Mouse (Mus musculus) MEL (cell line): ENCODE results near the gene Ccdc34. TPM values are rescaled to one million over a fixed set of nuclear protein-coding genes. Genes with fewer than 3 reads are reported as not detected.

Experiments used
- DNase-seq: peaks from one replicate; pipeline ENCODE4 v3.0.0; 2011; ENCODE audit warnings: low read depth, low spot score
- H3K27ac ChIP-seq: 2 replicates; pipeline ENCODE4 v1.5.1; 2012; ENCODE audit warnings: low read depth, mild to moderate bottlenecking, control low read depth, low read length, moderate library complexity; ENCODE audit not compliant: control insufficient read depth
- H3K27me3 ChIP-seq, 2 experiments: fragments of 150-350 bp in 1 of 2; sonication (generic) in 1 of 2; 2 replicates each; pipeline ENCODE4 v1.6.1; 2012; ENCODE audit warnings: low read length in 2 of 2, mild to moderate bottlenecking in 2 of 2, improper control_type of control experiment in 1 of 2, moderate library complexity in 1 of 2; ENCODE audit not compliant: insufficient read depth in 2 of 2, control insufficient read depth in 1 of 2
- H3K36me3 ChIP-seq, 2 experiments: 2 replicates each; pipeline ENCODE4 v1.6.1; 2012 to 2014; ENCODE audit warnings: low read length in 2 of 2, improper control_type of control experiment in 1 of 2, inconsistent platforms in 1 of 2, mild to moderate bottlenecking in 1 of 2; ENCODE audit not compliant: insufficient read depth in 2 of 2, control insufficient read depth in 1 of 2
- H3K4me1 ChIP-seq, 2 experiments: fragments of 150-350 bp in 1 of 2; sonication (generic) in 1 of 2; 2 replicates each; pipeline ENCODE4 v1.6.1; 2012; ENCODE audit warnings: low read length in 2 of 2, improper control_type of control experiment in 1 of 2, mild to moderate bottlenecking in 1 of 2; ENCODE audit not compliant: insufficient read depth in 2 of 2, control insufficient read depth in 1 of 2
- H3K4me3 ChIP-seq, 2 experiments: fragments of 150-350 bp in 1 of 2; sonication (generic) in 1 of 2; 2 replicates each; pipeline ENCODE4 v1.5.1; 2012; ENCODE audit warnings: low read depth in 2 of 2, low read length in 2 of 2, mild to moderate bottlenecking in 2 of 2, moderate library complexity in 2 of 2, control low read depth in 1 of 2, improper control_type of control experiment in 1 of 2; ENCODE audit not compliant: control insufficient read depth in 1 of 2, insufficient read depth in 1 of 2
- H3K79me2 ChIP-seq: 2 replicates; pipeline ENCODE4 v1.6.1; 2012; ENCODE audit warnings: mild to moderate bottlenecking, low read length, moderate library complexity; ENCODE audit not compliant: control insufficient read depth, poor library complexity, insufficient read depth
- H3K9ac ChIP-seq: 2 replicates; pipeline ENCODE4 v1.6.1; 2012; ENCODE audit warnings: low read depth, mild to moderate bottlenecking, control low read depth, low read length, moderate library complexity; ENCODE audit not compliant: control insufficient read depth, poor library complexity, severe bottlenecking
- H3K9me3 ChIP-seq: fragments of 150-350 bp; sonication (generic); replicated peaks from 2 replicates; pipeline ENCODE4 v1.6.1; 2012; ENCODE audit warnings: mild to moderate bottlenecking, low read length, improper control_type of control experiment, moderate library complexity; ENCODE audit not compliant: insufficient read depth
- BHLHE40 ChIP-seq: IDR thresholded peaks from 2 replicates; pipeline ENCODE4 v1.6.1; 2012; ENCODE audit warnings: low read depth, mild to moderate bottlenecking, inconsistent platforms, low read length, improper control_type of control experiment, borderline replicate concordance
- E2F4 ChIP-seq: IDR thresholded peaks from 2 replicates; pipeline ENCODE4 v1.6.1; 2011; ENCODE audit warnings: low read depth, low read length, improper control_type of control experiment, borderline replicate concordance
- EP300 ChIP-seq, 2 experiments: IDR thresholded peaks; 2 replicates each; pipeline ENCODE4 v1.6.1; 2011; ENCODE audit warnings: improper control_type of control experiment in 2 of 2, low read length in 2 of 2, low read depth in 1 of 2, mild to moderate bottlenecking in 1 of 2
- GATA1 ChIP-seq: IDR thresholded peaks from 2 replicates; pipeline ENCODE4 v1.6.1; 2011; ENCODE audit warnings: low read depth, low read length, improper control_type of control experiment
- HCFC1 ChIP-seq: IDR thresholded peaks from 2 replicates; pipeline ENCODE4 v1.6.1; 2012; ENCODE audit warnings: low read depth, mild to moderate bottlenecking, inconsistent platforms, low read length, improper control_type of control experiment, moderate library complexity
- MAFK ChIP-seq: IDR thresholded peaks from 2 replicates; pipeline ENCODE4 v1.6.1; 2011; ENCODE audit warnings: low read depth, mild to moderate bottlenecking, low read length, improper control_type of control experiment, borderline replicate concordance
- MYB ChIP-seq: IDR thresholded peaks from 2 replicates; pipeline ENCODE4 v1.6.1; 2011; ENCODE audit warnings: mild to moderate bottlenecking, low read depth, low read length, improper control_type of control experiment
- NELFE ChIP-seq: IDR thresholded peaks from 2 replicates; pipeline ENCODE4 v1.6.1; 2011; ENCODE audit warnings: low read depth, low read length, improper control_type of control experiment
- POLR2A ChIP-seq, 2 experiments: IDR thresholded peaks; 2 replicates each; pipeline ENCODE4 v1.6.1; 2011 to 2012; ENCODE audit warnings: low read length in 2 of 2, mild to moderate bottlenecking in 2 of 2, control low read depth in 1 of 2, improper control_type of control experiment in 1 of 2, low read depth in 1 of 2, moderate library complexity in 1 of 2; ENCODE audit not compliant: control insufficient read depth in 1 of 2, insufficient read depth in 1 of 2, poor library complexity in 1 of 2
- POLR2AphosphoS5 ChIP-seq: IDR thresholded peaks from 2 replicates; pipeline ENCODE4 v1.6.1; 2012; ENCODE audit warnings: low read depth, borderline replicate concordance, mild to moderate bottlenecking, inconsistent platforms, low read length, moderate library complexity, mixed read lengths
- RCOR1 ChIP-seq: IDR thresholded peaks from 2 replicates; pipeline ENCODE4 v1.6.1; 2012; ENCODE audit warnings: low read depth, mild to moderate bottlenecking, inconsistent platforms, low read length, improper control_type of control experiment
- TCF12 ChIP-seq: IDR thresholded peaks from 2 replicates; pipeline ENCODE4 v1.6.1; 2014; ENCODE audit warnings: low read depth, mild to moderate bottlenecking, inconsistent platforms, low read length, improper control_type of control experiment, moderate library complexity
- UBTF ChIP-seq: IDR thresholded peaks from 2 replicates; pipeline ENCODE4 v1.6.1; 2012; ENCODE audit warnings: low read depth, mild to moderate bottlenecking, inconsistent platforms, low read length, improper control_type of control experiment, moderate library complexity, borderline replicate concordance; ENCODE audit not compliant: insufficient read depth
- USF1 ChIP-seq: IDR thresholded peaks from 2 replicates; pipeline ENCODE4 v1.6.1; 2014; ENCODE audit warnings: low read depth, mild to moderate bottlenecking, inconsistent platforms, low read length, improper control_type of control experiment, moderate library complexity
- ZMIZ1 ChIP-seq: IDR thresholded peaks from 2 replicates; pipeline ENCODE4 v1.6.1; 2012; ENCODE audit warnings: low read depth, mild to moderate bottlenecking, inconsistent platforms, low read length, improper control_type of control experiment, moderate library complexity
- polyA plus RNA-seq, 2 experiments: library from polyadenylated mRNA; stranded (reverse) in 1 of 2; unstranded in 1 of 2; fragments of >175 nt in 1 of 2; fragments of >200 nt in 1 of 2; gene quantifications; 2 replicates each; pipeline versions ENCODE4 v1.2.1 to v1.2.4; 2012; ENCODE audit warnings: low replicate concordance in 2 of 2, low read depth in 1 of 2; ENCODE audit not compliant: insufficient read length in 2 of 2, insufficient read depth in 1 of 2, missing spikeins in 1 of 2
- total RNA-seq: library from RNA; depleted of rRNA; stranded (reverse); fragments of 300-350 nt; gene quantifications from 2 replicates; pipeline ENCODE4 v1.2.3, GENCODE M21; 2012

The Ccdc34 gene
- total and polyA plus RNA-seq, 3 experiments = 14.1 to 39.0 TPM; not detected in 1

DNA sequence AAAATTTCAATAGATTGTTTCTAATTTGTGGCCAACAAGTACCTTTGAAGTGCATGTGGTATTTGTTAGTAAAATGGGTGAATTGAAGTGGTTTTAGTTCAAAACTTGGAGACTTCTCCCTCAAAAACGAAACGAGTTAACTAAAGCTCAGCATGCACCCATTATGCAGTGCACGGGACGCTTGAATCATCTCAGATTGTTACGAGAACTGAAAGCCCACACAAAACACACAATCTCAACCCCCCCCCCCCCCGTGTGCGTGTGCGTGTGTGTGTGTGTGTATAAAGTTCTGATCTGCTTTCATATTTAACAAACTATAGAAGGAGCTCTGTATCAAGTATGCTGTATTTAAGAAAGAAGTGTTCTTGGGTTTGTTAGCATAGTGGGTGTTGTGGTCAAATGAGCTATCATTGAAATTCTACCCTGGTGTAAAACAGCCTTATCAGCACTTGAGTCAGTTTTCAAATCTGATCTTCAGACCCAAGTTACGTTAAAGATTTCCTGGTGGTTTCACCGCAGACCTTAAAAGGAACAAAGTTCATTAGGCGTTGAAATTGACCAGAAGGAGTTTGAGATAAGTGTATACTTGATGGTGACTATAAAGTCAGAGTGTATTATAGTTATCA lies 25.1 kb upstream of the Ccdc34 start:
- Histone ChIP-seq H3K4me3 (no peak overlapping the region), H3K36me3 (peaks cover 0 to 32% of the 10 kb centered on the region in 2 experiments; a peak in 2 of 4 replicates), H3K27ac (no peak overlapping the region), H3K4me1 (peaks cover 8 to 13% of the 10 kb centered on the region in 2 experiments), H3K9me3 (no peaks in the 10 kb centered on the region), H3K9ac (no peak overlapping the region), H3K79me2 (no peaks in the 10 kb centered on the region), H3K27me3 (no peaks in the 10 kb centered on the region)
- peak; percentile 37 for DNase-seq
- TF ChIP-seq RCOR1 = peak; percentile 98
- TF ChIP-seq HCFC1 = no peak
- TF ChIP-seq BHLHE40 = no peak
- no peak for TF ChIP-seq E2F4
- no peak for TF ChIP-seq POLR2A (IDR thresholded peaks at IDR 0.05; ENCODE audit: control insufficient read depth in 1 of 2, insufficient read depth in 1 of 2, low read depth in 1 of 2, low read length in 2 of 2, poor library complexity in 1 of 2)
- no peak for TF ChIP-seq UBTF
- no peak for TF ChIP-seq POLR2AphosphoS5
- no peak for TF ChIP-seq USF1
- peak; percentile 69 to 81 for TF ChIP-seq EP300 (IDR thresholded peaks at IDR 0.05; ENCODE audit: low read depth in 1 of 2, low read length in 2 of 2)
- peak; percentile 70; the same call in 1 of the 2 replicates for TF ChIP-seq MAFK
- TF ChIP-seq MYB = peak; percentile 53; the same call in 1 of the 2 replicates
- TF ChIP-seq ZMIZ1 = no peak
- peak; percentile 76 for TF ChIP-seq GATA1
- peak; percentile 66 for TF ChIP-seq TCF12
- no peak for TF ChIP-seq NELFE

DNA sequence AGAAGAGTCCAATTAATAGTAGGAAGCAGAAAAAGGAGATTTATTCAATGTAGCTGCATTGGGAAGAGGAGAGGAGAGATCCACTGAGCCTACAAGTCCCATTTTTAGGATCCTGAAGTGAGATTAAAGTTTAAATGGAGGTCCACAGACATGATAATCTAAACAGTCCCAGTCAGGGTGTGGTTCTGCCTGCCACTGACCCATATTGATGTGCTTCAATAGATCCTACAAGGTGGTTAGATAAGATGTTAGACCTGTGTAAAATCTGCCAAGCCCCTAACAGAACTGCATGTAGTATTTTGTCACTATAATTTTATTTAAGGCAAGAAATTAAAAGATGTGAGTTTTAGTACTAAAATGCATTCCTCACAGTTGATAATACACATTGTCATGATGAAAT lies 24.2 kb upstream of the Ccdc34 start:
- Histone ChIP-seq H3K9ac (no peak overlapping the region), H3K27ac (no peak overlapping the region), H3K27me3 (no peaks in the 10 kb centered on the region), H3K36me3 (peaks cover 0 to 32% of the 10 kb centered on the region in 2 experiments; a peak in 2 of 4 replicates), H3K79me2 (no peaks in the 10 kb centered on the region), H3K4me3 (no peak overlapping the region), H3K9me3 (no peaks in the 10 kb centered on the region), H3K4me1 (peaks cover 8 to 13% of the 10 kb centered on the region in 2 experiments)
- TF ChIP-seq TCF12 (0 out of 2 replicates have a peak, but pooled peaks have one; percentile 14), GATA1 (peak; percentile 40), EP300 (IDR thresholded peaks at IDR 0.05; ENCODE audit: low read depth in 1 of 2, low read length in 2 of 2) (peak; percentile 60 to 65), MAFK (no peak)
- no peak for DNase-seq
